Mouse (Mus musculus) lung, postnatal 36 days (tissue): ENCODE data around the gene 3100002H09Rik.

ENCODE experiments used
- DNase-seq: peaks from one replicate; pipeline ENCODE4 v3.0.0; 2022; ENCODE audit warnings: mixed read lengths

3100002H09Rik gene

DNA sequence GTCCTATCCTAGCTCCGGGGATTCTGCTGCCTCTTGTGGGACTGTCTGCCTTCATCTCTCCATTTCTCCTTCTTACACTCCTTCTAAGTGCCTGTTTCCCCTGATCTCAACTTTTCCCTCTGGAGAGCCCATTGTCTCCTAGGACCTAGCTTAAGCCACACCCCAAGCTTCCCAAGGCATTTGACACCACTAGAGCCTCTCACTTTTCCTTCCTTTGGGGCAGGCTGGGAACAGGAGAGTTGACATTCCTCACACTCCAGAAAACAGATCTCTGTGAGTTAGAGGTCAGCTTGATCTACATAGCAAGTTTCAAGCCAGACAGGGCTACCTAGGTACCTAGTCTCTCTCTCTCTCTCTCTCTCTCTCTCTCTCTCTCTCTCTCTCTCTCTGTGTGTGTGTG lies 3.6 kb upstream of the 3100002H09Rik start:
- no peak for DNase-seq

DNA sequence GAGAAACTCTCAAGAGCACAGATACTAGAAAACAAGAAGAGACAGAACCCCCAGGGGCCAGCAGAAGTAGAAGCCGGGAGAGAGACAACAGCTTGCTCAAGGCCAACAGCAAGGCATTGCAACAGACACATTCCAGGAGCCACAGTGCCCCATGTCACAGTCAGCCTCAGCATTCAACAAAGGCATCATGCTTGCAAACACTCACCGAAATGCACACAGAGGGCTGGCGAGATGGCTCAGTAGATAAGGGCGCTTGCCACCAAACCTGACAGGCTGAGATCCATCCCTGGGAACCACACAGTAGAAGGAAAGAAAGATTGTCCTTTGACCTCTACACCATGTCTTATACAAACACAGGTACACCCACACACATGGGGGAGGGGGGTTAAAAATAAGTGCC lies 1.2 kb upstream of the 3100002H09Rik start:
- no peak for DNase-seq

DNA sequence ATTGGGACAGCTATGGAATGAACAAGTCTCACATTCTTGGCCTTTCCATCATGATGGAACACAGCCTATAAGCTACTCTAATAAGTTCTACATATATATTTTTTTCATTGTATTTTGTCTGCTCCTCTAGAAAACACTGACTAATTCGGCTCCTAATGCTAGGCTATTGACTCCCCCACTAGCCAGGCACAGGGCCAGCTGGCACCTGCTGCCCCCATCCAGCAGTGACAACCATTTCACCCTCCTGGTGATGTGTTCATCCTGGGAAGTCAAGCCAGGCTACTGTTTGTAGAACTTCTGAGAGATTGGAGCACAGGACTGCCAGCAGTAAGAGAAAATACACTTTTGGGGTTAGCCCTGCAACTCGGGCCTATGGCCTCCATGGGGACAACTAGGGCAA lies 537 bp downstream of the 3100002H09Rik start:
- DNase-seq, result no peak

DNA sequence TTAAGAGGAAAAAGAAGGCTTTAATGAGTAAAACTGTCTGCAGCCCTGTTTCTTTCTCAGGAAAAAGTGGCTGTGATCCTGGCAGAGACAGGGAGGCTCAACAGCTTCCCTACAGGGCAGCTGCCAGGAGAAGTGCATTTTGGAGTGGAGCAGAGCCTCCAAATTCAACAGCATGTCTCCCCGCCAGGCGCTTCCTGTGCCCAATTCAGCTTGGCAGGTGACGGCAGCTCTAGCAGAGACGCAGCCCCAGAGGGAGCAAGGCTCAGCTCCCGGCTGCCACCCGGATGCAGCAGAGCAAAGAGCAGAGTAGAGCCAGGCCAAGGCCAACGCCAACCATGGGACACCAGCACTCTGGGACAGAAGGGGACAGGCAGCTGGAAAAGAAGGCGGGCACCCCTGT lies 3.4 kb downstream of the 3100002H09Rik start:
- DNase-seq, result no peak

DNA sequence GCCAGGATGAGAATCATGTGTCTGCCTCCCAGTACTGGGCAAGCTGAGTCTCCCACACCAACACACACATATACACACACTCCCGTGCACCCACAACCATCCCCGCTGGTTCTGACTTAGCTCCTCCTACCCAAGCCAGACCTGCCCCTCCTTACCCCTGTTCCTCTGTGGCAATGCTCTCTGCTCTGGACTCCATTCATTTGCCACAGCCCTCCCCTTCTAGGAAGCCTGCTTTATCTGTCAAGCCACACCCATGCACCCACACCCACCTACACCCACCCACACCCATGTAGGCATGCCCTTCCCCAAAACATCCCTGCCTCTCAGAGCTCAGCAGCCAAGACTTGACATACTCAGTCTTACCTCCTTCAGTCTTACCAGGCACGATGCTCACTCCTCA lies 4.4 kb downstream of the 3100002H09Rik start:
- DNase-seq, result no peak

DNA sequence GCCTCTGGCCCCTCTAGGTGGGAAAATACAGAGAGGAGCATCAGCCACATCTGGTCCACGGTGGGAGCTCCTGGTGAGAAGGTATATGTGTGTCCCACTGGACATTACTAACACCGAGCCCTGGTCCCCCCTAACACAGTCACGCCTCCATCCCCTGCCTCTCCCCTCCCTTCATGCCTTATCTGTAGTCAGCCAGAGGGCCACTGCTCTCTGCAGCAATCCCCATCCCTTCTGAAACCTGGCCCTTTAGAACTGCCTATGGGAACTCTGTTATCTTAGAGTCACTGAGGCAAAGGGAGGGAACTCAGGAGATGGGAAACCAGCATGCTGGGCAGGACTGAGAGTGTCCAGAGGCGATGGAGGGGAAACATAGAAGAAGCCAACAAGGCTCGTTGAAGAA lies 5.3 kb downstream of the 3100002H09Rik start:
- DNase-seq, result no peak

DNA sequence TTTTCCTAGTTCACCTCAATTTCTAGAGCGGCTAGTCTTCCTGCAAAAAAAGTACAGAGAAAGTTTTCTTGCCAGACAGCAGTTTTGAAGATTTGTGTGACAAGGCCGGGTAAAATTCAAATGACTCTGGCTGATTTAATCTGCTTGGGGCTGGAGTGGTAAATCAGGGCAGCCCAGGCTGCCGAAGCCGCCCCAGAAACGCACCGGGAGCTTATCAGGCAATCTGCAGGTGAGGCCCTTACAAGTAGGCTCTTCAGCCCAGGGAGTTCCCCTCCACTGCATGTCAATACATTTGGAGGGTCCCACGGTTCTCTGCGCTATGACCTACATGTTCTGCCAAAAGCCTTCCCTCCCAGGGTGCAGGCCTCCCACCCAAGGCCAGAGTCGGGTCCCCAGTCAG lies 6.9 kb downstream of the 3100002H09Rik start:
- DNase-seq, result no peak

DNA sequence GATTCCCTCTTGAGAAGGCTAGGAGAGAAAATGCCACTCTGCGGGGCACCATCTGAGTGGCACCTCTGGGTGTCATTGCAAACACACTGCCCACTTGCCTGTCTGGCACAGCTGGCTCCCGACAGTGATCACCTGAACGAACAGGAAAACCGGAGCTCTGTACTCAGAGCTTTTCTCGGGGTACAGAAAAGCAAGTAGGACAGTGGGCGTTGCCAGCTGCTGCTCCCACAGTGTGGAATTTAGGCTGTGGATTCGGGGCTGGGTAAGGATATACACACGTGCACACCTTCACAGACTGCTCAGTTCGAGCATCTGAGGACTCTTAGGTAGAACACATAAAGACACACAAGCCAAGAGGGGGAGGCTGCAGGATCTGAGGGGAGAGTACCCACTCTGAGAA lies 14.7 kb downstream of the 3100002H09Rik start:
- no peak for DNase-seq

DNA sequence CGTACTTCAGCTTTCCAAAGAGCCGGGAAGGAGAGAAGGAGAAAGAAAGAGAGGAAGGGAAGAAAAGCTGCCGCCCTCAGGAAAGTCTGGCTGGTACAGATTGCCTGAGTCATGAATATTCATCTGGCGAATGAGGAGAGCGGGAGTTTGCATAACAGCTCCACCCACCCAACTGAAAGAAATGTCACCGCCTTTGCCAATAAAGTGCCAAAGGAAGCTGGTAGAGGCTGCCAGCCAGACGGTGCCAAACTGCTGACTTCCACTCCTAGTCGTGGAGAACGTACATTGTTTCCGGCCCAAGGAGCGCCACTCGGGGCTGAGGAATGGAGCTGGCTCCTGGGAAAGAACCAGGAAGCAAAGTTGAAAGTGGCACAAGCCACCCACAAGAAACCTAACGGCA lies 15.7 kb downstream of the 3100002H09Rik start:
- peak; percentile 51 for DNase-seq

DNA sequence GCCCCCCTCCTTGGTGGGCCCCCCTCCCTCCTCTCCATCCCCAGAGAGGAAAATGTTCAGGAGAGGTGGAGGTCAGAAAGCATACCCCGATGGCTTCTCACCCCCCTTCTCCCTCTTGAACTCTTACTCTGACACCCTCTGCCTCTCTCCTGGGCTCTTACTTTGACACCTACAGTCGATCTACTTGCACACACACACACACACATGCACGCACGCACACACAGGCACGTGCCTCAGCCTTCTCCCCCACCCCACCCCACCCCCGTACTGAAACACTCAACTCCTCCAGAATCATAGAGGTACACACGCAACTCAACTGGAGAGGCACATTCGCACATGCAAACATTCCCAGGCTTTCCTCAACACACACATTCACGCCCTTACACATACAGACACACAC lies 16.9 kb downstream of the 3100002H09Rik start:
- DNase-seq, result no peak

DNA sequence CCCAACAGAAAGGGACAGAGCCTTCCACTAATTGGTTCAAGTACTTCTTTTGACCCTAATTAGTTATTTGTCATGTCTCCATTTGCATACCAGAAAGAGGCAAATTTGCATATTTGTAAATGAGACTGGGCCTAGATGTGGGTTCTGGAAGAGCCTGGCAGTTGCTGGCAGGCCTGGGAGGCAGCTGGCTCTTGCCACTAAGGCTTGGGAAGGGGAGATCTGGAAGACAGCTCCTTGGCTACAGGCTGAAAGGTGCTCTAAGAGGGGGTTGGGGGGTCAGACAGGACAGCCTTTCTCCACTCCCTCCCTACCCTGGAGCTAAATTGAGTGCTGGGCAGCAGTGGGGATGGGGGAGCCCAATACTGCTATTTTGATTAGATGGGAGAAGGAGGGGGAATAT lies 17.4 kb downstream of the 3100002H09Rik start:
- no peak for DNase-seq

DNA sequence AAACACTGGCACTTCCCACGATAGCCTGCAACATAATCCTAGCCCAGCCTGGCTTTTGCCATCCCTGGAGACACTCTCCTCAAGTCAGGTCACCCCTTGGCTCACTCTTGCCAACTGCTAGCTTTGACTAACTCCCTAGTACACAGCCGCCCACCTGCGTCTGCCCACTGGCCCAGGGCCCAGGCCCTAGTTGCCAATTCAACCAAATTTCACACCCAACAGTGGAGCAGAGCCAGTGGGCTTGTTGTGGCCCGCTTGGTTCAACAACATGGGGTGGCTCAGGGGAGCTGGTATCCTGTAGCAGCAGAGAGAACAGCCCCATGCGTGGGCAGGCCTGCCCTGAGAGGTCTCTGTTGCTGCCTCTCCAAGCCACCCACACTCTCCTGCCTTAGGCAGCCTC lies 18.4 kb downstream of the 3100002H09Rik start:
- no peak for DNase-seq

DNA sequence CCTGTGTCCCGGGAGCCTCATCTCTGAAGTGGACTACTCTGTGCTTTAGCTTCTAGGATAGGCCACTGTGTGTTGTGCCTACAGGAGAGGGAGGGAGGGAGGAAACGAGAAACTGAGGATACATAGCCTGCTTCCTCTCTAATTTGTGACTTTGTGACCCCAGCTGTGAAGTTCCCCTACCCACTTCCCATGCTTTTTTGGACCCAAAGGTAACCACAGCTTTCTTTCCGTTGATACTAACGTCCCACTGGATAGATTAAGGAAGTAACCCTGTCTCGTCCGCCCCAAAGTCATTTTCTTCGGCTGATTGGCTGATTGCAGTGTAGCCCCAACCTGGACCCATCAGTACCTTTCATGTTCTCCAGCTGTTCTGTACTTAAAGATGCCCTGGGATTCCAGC lies 29.9 kb downstream of the 3100002H09Rik start:
- DNase-seq, result no peak

DNA sequence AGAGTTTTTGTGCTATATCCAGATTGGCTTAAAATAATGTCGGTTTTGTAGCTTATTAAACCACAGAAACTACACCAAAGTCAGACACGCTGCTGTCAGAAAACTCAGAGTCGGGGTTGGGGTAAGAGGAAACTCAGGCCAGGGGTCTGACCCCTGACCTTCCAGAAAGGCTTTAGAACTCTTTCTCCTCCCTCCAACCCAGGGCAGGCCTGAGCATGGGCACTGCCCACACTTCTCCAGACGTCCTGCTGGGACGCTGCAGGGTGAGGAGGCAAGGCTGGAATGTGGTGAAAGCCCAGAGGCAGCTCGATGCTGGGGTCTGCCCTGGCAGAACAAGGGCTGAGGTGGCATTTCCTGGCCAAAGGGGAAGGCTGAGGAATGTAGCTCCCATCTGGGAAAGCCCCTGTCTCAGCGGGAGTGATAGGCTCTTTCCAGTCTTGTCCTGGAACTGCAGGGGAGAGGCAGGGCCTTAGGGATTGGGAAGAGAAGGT lies 34.6 kb downstream of the 3100002H09Rik start:
- no peak for DNase-seq

DNA sequence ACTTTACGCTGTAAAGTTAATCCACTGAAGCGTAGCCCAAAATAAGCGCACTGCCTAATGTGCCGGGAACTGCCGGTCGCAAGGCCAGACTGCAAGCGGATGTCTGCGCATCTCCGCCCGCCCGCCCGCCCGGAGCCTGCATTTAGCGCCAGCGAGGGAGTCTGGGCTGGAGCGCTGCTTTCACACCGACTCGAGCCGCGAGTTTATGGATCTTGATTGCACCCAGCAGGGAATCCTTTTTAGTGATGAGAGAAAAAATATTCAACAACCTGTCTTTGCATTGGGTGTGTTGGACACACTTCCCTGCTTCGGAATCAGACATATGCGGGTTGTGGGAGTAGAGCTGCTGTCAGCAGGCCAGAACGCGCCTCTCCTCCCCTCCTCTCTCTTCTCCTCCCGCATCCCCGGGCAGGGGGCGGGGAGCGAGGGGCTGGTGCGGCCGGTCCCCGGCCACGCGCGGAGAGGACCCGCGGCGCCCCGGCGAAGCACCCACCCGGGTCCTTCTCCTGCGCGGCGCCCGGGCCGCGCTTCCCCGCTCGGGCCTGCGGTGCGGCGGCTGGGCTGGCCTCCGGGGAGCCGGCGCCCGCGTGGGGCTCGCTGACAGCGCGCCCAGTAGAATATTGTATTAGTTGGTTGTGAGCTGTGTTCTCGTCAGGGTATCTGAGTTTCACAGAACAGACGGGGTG lies 35.2 kb downstream of the 3100002H09Rik start:
- no peak for DNase-seq

DNA sequence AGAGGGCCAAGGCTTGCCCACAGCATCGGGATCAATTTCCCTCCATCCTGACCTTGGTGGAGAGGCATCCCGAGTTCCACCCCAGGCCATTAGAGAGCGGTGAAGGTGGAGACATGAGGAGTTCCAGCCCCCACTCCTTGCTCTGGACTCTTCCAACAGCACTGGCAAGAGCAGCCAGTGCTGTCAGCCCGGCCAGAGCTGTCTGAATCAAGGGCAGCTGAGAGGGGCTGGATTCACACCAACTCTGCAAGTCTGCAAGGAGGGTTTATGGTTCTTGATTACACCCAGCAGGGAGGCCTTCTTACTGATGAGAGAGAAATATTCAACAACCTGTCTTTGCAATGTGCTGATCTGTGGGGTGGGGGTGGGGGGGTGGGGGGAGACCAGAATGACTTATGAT lies 37.0 kb downstream of the 3100002H09Rik start:
- no peak for DNase-seq

DNA sequence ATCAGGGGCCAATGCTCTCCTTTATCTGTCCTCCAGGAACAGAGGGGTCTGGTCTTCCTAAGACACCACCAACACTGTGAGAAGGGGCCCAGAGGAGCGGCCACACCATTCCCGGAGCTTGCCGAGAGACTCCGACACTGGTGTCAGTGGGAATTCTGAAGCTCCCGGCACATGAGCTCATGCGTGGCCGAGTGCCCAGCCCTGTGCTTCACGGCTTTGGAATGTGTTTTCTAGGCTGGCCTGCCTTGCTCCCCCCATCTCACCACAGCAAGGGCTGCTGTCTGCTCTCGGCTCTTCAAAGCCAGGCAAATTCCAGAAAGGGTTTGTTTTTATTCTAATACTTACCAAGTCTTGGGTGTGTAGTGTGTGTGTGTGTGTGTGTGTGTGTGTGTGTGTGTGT lies 39.6 kb downstream of the 3100002H09Rik start:
- peak; percentile 59 for DNase-seq

DNA sequence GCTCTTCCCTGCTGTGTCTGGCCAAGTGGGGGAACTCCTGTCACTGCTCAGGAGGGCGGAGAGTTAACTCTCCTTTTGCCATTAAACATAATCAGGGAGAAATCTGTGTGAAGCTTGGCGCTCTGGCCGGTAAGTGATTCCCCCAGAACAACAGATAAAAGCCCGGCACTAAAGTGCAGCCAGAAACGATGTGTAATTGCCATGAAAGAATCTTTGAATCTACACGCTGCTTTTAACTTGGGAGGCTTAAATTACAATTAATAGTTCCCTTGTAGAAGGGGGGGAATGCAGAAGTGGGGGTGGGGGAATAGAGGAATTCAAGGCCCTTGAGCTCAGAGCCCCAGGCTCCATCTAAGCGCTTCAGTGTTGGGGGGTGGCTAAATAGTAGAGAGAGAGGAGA lies 40.9 kb downstream of the 3100002H09Rik start:
- no peak for DNase-seq

DNA sequence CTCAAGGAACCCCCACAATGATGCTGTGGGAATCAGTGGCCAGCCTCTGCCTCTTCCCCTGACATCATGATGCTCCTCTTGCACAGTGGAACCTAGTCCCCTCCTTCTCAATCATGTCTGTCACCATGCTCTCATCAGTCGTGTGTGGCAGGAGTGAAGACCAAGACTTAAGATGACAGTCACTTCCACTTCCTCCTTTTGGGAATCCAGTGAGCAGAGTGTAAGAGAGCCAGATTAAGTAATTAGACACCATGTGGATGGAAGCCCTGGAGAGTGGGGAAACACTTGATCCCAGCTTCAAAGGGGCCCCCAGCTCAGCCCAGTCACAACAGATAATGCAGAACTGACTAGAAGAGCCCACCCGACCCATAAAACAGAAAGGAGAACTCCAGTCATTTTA lies 47.2 kb downstream of the 3100002H09Rik start:
- DNase-seq, result no peak

DNA sequence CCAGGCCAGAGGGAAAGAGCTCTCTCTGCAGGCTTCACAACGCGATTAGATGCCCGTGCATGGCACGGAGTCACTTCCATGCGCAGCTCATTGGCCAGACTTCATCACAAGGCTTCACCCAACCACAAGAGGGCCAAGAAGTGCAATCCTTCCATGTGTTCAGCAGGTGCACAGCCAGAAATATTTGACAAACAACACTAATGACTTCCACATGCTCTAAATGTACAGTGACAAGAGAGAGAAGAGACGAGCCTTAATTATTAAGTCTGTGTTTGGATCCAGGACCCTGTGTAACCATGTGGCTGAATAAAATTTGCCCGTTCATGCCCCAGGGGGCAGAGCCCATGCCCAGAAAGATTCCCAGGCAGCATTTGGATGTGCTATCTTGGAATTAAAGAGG lies 47.9 kb downstream of the 3100002H09Rik start:
- no peak for DNase-seq
